Mouse (Mus musculus) T-cell, adult 66 days (primary cell): Measurements from ENCODE around the gene Cdc42ep1. TPM values are rescaled to one million over a fixed set of nuclear protein-coding genes. Genes with fewer than 3 reads are reported as not detected.

ENCODE experiments used
- total RNA-seq, 2 experiments: library from RNA; stranded (reverse); gene quantifications; 3 replicates in 1 of 2; 4 replicates in 1 of 2; pipeline ENCODE4 v1.2.4; 2023

The Cdc42ep1 gene
- not detected for total RNA-seq

GRCm38 (mm10) chr15:78842371-78843163, at the start of gene Cdc42ep1:
Gene Cdc42ep1 (plus strand): TSS chr15:78842624.

DNA sequence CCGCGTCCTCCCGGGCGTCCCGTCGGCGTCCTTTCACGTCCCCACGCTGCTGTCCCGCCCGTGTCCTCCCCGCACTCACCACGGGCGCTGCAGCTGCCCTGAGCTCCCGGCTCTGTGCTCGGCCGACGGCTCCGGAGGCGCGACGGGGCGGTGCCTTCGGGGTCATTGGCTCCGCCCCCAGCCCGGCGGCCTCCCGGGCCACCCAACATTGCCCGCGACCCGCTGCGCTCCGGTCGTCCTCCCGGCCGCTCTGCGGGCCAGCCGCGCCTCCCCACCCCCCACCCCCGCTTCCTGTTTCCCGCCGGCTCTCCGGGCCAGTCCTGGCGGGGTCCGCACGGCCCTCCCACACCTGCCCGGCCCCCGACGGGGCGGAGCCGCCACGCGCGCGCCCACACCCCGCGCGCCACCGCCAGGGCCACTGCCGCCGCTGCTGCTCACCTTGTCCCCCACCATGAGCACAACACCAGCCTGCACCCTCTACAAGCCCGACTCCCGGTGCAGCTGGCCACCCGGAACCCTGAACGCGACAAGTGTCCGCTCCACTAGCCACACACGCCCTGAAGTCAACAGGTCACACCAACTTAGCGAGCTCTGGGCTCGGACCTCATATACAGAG, 39.5 kb upstream of the Cdc42ep1 start, which contains the start of gene Card10:
Gene Card10, minus strand, starts transcription at position 267 of the 616 bp plus-strand sequence.

GRCm38 (mm10) chr15:78855303-78855965, 13.0 kb downstream of the Cdc42ep1 start, which contains the start of gene Lgals2:
Gene Lgals2 (minus strand): TSS chr15:78855529.

GRCm38 (mm10) chr15:78876991-78877809, 34.8 kb downstream of the Cdc42ep1 start, which contains the start of gene Gga1:
Gene Gga1 (plus strand): TSS chr15:78877190.

GRCm38 (mm10) chr15:78899409-78899739, 57.0 kb downstream of the Cdc42ep1 start, which contains the start of gene Gm49510:
Gene Gm49510 (plus strand): TSS chr15:78899667.

DNA sequence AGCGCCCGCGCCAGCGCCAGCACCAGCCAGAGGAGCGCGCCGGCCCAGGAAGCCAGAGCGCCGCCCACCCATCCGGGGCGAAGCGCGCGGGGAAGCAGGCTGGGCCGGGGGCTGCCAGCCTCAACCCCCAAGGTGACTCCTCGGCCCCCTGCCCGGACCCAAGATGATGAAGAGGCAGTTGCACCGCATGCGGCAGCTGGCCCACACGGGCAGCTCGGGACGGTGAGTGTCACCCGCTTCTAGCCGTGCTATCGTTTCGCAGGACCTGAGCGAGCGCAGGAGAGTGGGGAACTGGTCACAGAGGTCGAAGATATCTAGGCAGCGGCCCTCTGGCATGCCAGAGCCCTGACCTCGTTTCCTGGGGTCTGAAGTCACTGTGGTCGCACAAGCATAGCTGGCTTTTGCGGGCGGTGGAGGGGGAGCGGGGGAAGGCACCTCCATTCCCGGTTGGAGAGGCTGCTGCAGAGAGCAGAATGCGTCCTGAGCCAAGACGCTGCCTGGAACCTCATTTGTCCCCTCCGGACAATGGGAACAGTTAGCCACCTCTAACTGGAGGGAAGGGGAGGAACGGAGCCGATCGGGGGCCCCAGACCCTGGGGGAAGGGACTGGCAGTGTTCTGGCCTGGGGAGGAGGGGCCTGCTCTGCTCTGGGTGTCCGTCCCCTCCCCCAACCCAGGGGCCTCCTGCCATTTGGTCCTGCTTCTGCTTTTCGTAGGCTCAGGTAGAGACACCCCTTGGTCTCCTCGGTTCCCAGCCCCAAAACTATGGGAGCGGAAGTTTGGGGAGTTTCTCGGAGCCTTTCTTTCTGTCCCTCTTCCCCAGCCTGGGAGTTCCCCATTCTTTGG, 57.5 kb downstream of the Cdc42ep1 start, which contains the start of gene Sh3bp1:
Gene Sh3bp1, plus strand, starts transcription at position 29 of the 845 bp plus-strand sequence.

Other genes with a start within 250 kb of the Cdc42ep1 start
- gene Cyth4, start 245.6 kb upstream of the Cdc42ep1 start, total RNA-seq = 100 to 1,000 TPM; 177 to 202 TPM
- under 1 TPM; 0.15 to 0.86 TPM for gene Elfn2, start 123.9 kb upstream of the Cdc42ep1 start, total RNA-seq
- gene Mfng, start 69.1 kb upstream of the Cdc42ep1 start, total RNA-seq = 100 to 1,000 TPM; 126 to 142 TPM
- gene Card10, start 39.6 kb upstream of the Cdc42ep1 start, total RNA-seq = under 1 TPM; 0.44 to 0.67 TPM
- not detected for gene Lgals2, start 12.9 kb downstream of the Cdc42ep1 start, total RNA-seq
- gene Gga1, start 34.6 kb downstream of the Cdc42ep1 start, total RNA-seq = 10 to 100 TPM; 78.9 to 83.1 TPM
- 1 to 10 TPM; 1.2 to 2.0 TPM for gene Gm49510, start 57.0 kb downstream of the Cdc42ep1 start, total RNA-seq
- 100 to 1,000 TPM; 207 to 231 TPM for gene Sh3bp1, start 57.1 kb downstream of the Cdc42ep1 start, total RNA-seq
- gene Pdxp, start 71.3 kb downstream of the Cdc42ep1 start, total RNA-seq = 10 to 100 TPM; 17.9 to 18.1 TPM
- 100 to 1,000 TPM; 101 to 152 TPM for gene Lgals1, start 84.1 kb downstream of the Cdc42ep1 start, total RNA-seq
- gene Nol12, start 92.3 kb downstream of the Cdc42ep1 start, total RNA-seq = 10 to 100 TPM; 48.4 to 52.5 TPM
- gene Triobp, start 105.1 kb downstream of the Cdc42ep1 start, total RNA-seq = 10 to 100 TPM; 42.7 to 53.7 TPM
- 1 to 10 TPM; 6.8 to 7.0 TPM for gene H1f0, start 185.8 kb downstream of the Cdc42ep1 start, total RNA-seq
- not detected for gene Galr3, start 199.3 kb downstream of the Cdc42ep1 start, total RNA-seq
- 10 to 100 TPM; 36.0 to 37.8 TPM for gene Ankrd54, start 220.3 kb downstream of the Cdc42ep1 start, total RNA-seq
- 100 to 1,000 TPM; 120 to 124 TPM for gene Eif3l, start 232.6 kb downstream of the Cdc42ep1 start, total RNA-seq